Mouse (Mus musculus): Measurements from ENCODE around the gene Aldob.

Gene Aldob

GRCm38 (mm10) chr4:49549383-49549782 lies at the start of gene Aldob:
Gene Aldob, minus strand, starts transcription at chr4:49549546.
- no peak for DNase-seq

- DNase-seq, result peak; percentile 69
These were observed 48.1 kb upstream of the Aldob start, which contains the start of gene Tmem246 for GRCm38 (mm10) chr4:49597183-49598100. Gene Tmem246, minus strand, starts transcription at chr4:49597876.

GRCm38 (mm10) chr4:49596846-49597182 lies 47.5 kb upstream of the Aldob start:
- DNase-seq, result peak; percentile 6

GRCm38 (mm10) chr4:49590152-49590551 lies 40.8 kb upstream of the Aldob start:
- no peak for DNase-seq

GRCm38 (mm10) chr4:49586811-49587210 lies 37.5 kb upstream of the Aldob start:
- no peak for DNase-seq

GRCm38 (mm10) chr4:49585524-49586101 lies 36.3 kb upstream of the Aldob start:
- no peak for DNase-seq

- no peak for DNase-seq
These were observed 34.9 kb upstream of the Aldob start for GRCm38 (mm10) chr4:49583965-49584831.

GRCm38 (mm10) chr4:49581256-49581655 lies 31.9 kb upstream of the Aldob start:
- DNase-seq, result no peak

- DNase-seq, result no peak
These were observed 22.8 kb upstream of the Aldob start for GRCm38 (mm10) chr4:49572194-49572593.

GRCm38 (mm10) chr4:49567613-49568012 lies 18.3 kb upstream of the Aldob start:
- peak; percentile 66 for DNase-seq

- DNase-seq, result peak; percentile 11
These were observed 10.8 kb upstream of the Aldob start for GRCm38 (mm10) chr4:49559915-49560772.

GRCm38 (mm10) chr4:49558181-49558580 lies 8.8 kb upstream of the Aldob start:
- DNase-seq, result no peak

- no peak for DNase-seq
These were observed 8.0 kb upstream of the Aldob start for GRCm38 (mm10) chr4:49557375-49557774.

GRCm38 (mm10) chr4:49553380-49553779 lies 4.0 kb upstream of the Aldob start:
- no peak for DNase-seq

- no peak for DNase-seq
These were observed 1.7 kb downstream of the Aldob start for GRCm38 (mm10) chr4:49547544-49548219.

- DNase-seq, result no peak
These were observed 2.3 kb downstream of the Aldob start for GRCm38 (mm10) chr4:49546873-49547543.

- no peak for DNase-seq
These were observed 3.3 kb downstream of the Aldob start for GRCm38 (mm10) chr4:49546026-49546425.

- DNase-seq, result no peak
These were observed 8.4 kb downstream of the Aldob start for GRCm38 (mm10) chr4:49540966-49541365.

- DNase-seq, result peak; percentile 10
These were observed 9.7 kb downstream of the Aldob start for GRCm38 (mm10) chr4:49539665-49540064.

GRCm38 (mm10) chr4:49536671-49537070 lies 12.7 kb downstream of the Aldob start:
- DNase-seq, result no peak

GRCm38 (mm10) chr4:49535675-49536294 lies 13.6 kb downstream of the Aldob start:
- DNase-seq, result no peak

Data from lung, postnatal 14 days (tissue).